Mouse (Mus musculus): ENCODE measurements at regions not wholly inside any gene's neighbourhood (a gene's known extent, or its start where the extent isn't known, plus 50 kb on each side); places are given as distances from the start of the nearest gene placed in this dataset.
A peak's percentile ranks its signal among the peaks of the same experiment; 100 is the strongest.

DNA sequence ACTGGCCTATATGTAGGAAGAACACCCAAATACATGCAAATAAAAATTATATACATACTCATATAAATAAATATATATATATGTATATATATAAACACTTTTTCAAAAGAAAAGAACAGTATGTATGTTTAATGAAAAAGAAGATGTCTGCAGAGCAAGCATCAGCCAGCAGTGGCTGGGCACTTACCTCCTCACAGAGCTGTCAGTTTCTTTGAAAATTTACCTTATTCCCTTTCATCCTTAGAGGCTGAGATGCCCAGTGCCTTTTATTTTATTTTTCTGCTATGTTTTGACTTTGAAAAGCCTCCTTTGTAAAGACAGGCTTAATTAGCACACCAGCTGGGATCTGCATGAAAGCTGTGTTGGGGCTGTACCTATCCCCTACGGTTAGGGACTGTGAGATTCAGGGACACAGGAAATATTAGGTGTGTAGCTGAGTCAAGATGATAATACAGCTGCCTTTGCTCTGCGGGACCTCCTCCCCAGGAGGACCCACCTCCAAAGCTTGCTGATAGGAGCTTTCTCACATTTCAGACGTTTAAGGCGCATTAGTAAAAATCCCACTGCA is 751.0 kb upstream of the Tbl1xr1 start:
- H3K4me1 ChIP-seq = no peaks in the 10 kb centered on the region
- H3K27me3 ChIP-seq = no peaks in the 10 kb centered on the region
- no peak overlapping the region for H3K27ac ChIP-seq
- no peak overlapping the region for H3K4me2 ChIP-seq (replicated peaks)
- no peaks in the 10 kb centered on the region for H3K36me3 ChIP-seq
- no peaks in the 10 kb centered on the region for H3K9me3 ChIP-seq (replicated peaks)
- no peak overlapping the region for H3K9ac ChIP-seq
- ATAC-seq (ENCODE audit: low FRiP score) = no peak
- WGBS = 53% methylated on average over 4 of the region's 4 CpGs
- H3K4me3 ChIP-seq = no peak overlapping the region

DNA sequence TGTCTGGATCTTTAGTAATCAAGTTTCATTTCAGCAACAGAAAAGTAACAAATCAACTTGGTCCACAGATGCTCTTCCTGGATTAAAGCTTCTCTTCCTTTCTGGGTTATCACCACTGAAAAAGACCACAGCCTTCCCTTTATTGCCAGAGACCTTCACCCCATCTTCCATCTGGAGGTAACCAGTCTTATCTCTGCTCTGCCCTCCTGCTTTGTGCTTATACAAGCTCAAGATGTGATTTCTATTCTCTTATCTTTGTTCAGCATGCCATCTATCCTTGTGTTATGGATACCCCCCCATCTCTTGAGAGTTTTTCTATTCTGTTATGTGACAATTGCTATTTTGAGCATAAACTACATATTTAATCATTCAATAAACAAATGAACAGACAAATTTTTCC is 734.5 kb upstream of the Tbl1xr1 start:
- Histone ChIP-seq H3K4me1 (no peaks in the 10 kb centered on the region), H3K27ac (no peak overlapping the region), H3K4me3 (no peak overlapping the region), H3K27me3 (no peaks in the 10 kb centered on the region), H3K9me3 (replicated peaks) (no peaks in the 10 kb centered on the region), H3K36me3 (no peaks in the 10 kb centered on the region), H3K4me2 (replicated peaks) (no peak overlapping the region), H3K9ac (no peak overlapping the region)
- ATAC-seq (ENCODE audit: low FRiP score) = no peak

DNA sequence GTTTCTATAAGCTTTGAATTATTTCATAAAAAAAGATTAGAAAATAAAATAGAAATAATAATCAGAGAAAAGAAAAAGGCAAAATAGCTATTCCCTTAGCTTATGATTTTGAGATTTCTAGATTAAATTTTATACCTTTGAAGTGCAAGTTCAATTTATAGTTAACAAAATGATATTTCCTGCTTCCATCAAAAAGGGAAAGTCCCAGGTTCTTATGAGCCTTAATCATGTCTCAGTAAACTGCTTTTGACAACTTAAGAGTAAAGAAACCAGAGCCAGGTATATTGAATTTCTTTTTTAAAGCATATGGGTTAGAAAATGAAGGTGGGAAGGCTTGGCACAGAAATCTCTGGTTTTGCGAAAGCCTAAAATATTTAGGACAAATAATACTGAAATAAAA is 733.4 kb upstream of the Tbl1xr1 start:
- Histone ChIP-seq H3K27me3 (no peaks in the 10 kb centered on the region), H3K4me2 (replicated peaks) (no peak overlapping the region), H3K4me3 (no peak overlapping the region), H3K9me3 (replicated peaks) (no peaks in the 10 kb centered on the region), H3K4me1 (no peaks in the 10 kb centered on the region), H3K36me3 (no peaks in the 10 kb centered on the region), H3K27ac (no peak overlapping the region), H3K9ac (no peak overlapping the region)
- ATAC-seq (ENCODE audit: low FRiP score) = no peak
- WGBS = 92% methylated on average over 1 of the region's 1 CpGs

DNA sequence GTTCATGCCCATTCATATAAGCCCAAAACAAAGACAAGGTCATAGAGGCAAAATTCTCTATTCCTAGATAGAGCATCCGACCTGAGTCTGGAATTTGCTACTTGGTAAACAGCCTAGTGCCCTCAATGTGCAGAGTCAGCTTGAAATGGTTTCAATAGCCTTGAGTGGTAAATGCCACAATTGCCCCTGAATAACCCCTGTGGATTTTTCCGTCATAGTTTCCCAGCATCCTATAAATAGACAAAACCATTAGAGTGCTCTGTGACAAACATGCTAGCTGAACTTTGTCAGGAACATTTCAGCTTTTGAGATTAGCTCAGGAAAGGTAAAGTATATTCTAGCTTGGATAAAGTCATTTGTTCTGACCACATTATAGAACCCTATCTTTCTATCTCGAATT is 727.0 kb upstream of the Tbl1xr1 start:
- no peak for ATAC-seq (ENCODE audit: low FRiP score)

DNA sequence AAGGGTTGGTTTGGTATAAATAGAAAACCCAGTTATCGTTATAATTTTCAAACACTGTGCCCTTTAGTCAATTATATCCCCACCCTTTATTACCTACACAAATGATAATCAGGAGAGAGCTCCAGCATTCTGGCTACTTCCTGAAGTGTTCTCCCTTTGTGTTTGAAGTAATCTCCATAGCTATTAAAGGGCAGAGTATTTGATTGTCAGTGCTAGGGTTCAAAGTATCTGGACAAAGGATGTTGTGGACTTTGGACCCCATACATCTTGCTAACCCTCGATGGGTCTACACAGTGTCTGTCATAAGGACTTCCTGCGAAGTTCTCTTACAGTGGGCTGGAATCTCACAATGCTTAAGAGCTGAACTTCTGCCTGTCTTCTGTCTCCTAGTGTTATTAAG is 720.3 kb upstream of the Tbl1xr1 start:
- Histone ChIP-seq H3K4me3 (no peak overlapping the region), H3K9me3 (replicated peaks) (no peaks in the 10 kb centered on the region), H3K27ac (no peak overlapping the region), H3K27me3 (no peaks in the 10 kb centered on the region), H3K36me3 (no peaks in the 10 kb centered on the region), H3K4me1 (no peaks in the 10 kb centered on the region), H3K9ac (no peak overlapping the region), H3K4me2 (replicated peaks) (no peak overlapping the region)
- 0 out of 2 replicates have a peak, but pooled peaks have one; percentile 27 for ATAC-seq (ENCODE audit: low FRiP score)
- WGBS = 81% methylated on average over 3 of the region's 3 CpGs

More for the DNA sequence above, 727.0 kb upstream of the Tbl1xr1 start:
- Histone ChIP-seq H3K4me2 (replicated peaks) (no peak overlapping the region), H3K27me3 (no peaks in the 10 kb centered on the region), H3K4me1 (no peaks in the 10 kb centered on the region), H3K36me3 (no peaks in the 10 kb centered on the region), H3K27ac (no peak overlapping the region), H3K9ac (no peak overlapping the region), H3K9me3 (replicated peaks) (no peaks in the 10 kb centered on the region), H3K4me3 (no peak overlapping the region)
- 80% methylated on average over 3 of the region's 3 CpGs for WGBS

DNA sequence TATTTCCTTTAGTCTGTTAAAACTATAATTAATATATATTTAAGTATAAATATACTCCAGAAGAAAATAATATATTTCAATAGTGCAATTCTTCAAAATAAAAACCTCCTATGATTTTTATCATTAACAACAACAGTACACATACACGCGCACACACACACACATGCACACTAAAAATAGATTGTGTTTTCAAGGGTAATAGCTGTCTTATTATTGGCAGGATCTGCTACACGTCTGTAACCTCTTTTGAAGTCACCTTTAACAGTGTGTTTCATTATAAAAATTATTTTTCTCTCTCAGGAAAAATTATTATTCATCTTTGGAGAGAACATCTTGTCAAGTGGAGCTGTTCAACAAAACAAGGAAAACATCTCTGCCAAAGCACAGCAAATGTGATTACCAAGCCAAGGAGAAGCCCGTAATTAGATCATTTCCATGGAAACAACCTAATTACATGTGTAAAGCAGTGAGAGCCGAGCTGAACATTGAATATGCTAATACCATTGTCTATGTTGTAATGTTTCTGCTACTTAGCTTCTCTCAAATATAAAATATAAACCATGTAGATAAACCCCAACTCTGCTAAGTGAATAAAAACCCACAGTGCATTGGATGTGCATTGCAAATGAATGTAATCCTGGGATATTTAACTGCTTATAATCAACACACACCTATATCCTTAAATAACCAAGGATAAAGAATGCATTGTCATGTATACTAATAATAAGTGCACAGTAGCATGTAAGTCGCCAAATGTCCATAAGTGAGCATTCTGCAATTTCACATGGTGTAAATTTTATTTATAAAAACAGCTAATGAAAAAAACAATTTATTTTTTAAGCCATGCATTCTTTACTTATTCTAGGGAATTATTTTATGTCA is 719.4 kb upstream of the Tbl1xr1 start:
- no peaks in the 10 kb centered on the region for H3K9me3 ChIP-seq (replicated peaks)
- H3K4me3 ChIP-seq = no peak overlapping the region
- H3K27me3 ChIP-seq = no peaks in the 10 kb centered on the region
- ATAC-seq (ENCODE audit: low FRiP score) = peak; percentile 75
- no peak overlapping the region for H3K4me2 ChIP-seq (replicated peaks)
- no peaks in the 10 kb centered on the region for H3K4me1 ChIP-seq
- WGBS = 71% methylated on average over 6 of the region's 6 CpGs
- no peaks in the 10 kb centered on the region for H3K36me3 ChIP-seq
- no peak overlapping the region for H3K27ac ChIP-seq
- no peak overlapping the region for H3K9ac ChIP-seq

DNA sequence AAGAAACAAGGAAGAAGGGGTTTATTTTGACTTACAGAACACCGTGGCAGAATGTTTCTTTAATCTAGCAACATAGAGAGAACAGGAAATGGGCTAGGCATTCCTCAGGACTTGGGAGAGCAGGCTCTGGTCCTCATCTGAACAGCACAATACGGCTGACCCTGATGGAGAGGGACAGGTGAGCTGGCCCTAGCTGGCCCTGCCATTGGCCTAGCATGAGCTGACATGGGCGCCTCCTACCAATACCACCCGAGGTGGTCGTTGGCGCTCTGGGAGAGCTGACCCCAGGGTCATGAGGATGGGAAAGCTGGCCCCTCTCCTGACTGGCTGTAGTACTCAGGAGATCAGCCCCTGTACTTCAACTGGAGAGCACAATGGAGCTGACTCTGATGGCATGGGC is 718.4 kb upstream of the Tbl1xr1 start:
- WGBS = 70% methylated on average over 6 of the region's 6 CpGs
- Histone ChIP-seq H3K4me3 (no peak overlapping the region), H3K9me3 (replicated peaks) (no peaks in the 10 kb centered on the region), H3K36me3 (no peaks in the 10 kb centered on the region), H3K27ac (no peak overlapping the region), H3K27me3 (no peaks in the 10 kb centered on the region), H3K4me2 (replicated peaks) (no peak overlapping the region), H3K9ac (no peak overlapping the region), H3K4me1 (no peaks in the 10 kb centered on the region)
- ATAC-seq (ENCODE audit: low FRiP score) = 0 out of 2 replicates have a peak, but pooled peaks have one; percentile 33

DNA sequence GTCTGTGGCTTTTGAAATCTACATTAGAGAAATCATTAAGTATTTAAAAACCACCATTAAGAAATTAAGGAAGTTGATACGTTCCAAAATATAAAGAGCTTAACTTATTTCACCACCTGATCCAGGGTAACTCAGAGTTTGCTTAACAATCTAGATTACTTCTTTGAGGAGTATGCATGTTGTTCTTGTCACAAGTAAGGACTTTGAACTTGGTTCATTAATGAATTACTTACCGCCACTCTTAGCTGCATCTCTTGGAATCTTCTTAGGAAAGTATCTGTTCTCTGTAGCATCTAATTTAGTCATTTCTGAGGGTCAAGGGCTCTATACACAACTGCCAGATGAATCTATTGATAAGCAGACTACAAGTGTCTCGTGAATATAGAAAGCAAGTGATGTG is 715.4 kb upstream of the Tbl1xr1 start:
- Histone ChIP-seq H3K27ac (no peak overlapping the region), H3K4me2 (replicated peaks) (no peak overlapping the region), H3K36me3 (no peaks in the 10 kb centered on the region), H3K4me1 (no peaks in the 10 kb centered on the region), H3K4me3 (no peak overlapping the region), H3K27me3 (no peaks in the 10 kb centered on the region), H3K9ac (no peak overlapping the region), H3K9me3 (replicated peaks) (no peaks in the 10 kb centered on the region)
- 82% methylated on average over 3 of the region's 3 CpGs for WGBS
- ATAC-seq (ENCODE audit: low FRiP score) = no peak

DNA sequence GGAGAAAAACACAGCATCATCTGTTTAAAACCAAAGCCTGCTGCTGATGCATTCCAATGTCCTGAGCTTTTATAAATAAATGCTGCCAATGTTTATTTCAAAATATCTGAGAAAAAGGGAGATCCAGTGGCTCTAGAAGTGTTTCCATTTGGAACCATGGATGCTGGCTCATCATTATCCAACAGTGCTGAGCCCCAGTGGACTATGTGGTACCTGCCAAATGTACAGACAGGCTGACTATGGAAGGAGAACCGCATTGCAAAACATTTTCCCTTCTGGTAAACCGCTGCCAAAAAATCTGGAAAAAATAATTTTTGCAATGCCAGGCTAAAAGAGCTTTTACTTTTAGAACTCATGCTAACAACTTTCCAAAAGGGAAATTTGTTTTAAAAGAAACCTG is 696.6 kb upstream of the Tbl1xr1 start:
- 89% methylated on average over 2 of the region's 2 CpGs for WGBS
- no peak overlapping the region for H3K27ac ChIP-seq
- H3K4me1 ChIP-seq = 0 out of 2 replicates have a peak, but pooled peaks cover 2% of the 10 kb centered on the region
- no peak for ATAC-seq (ENCODE audit: low FRiP score)
- H3K36me3 ChIP-seq = no peaks in the 10 kb centered on the region
- H3K9ac ChIP-seq = no peak overlapping the region
- no peak overlapping the region for H3K4me3 ChIP-seq
- H3K27me3 ChIP-seq = no peaks in the 10 kb centered on the region
- no peak overlapping the region for H3K4me2 ChIP-seq (replicated peaks)
- H3K9me3 ChIP-seq (replicated peaks) = no peaks in the 10 kb centered on the region

DNA sequence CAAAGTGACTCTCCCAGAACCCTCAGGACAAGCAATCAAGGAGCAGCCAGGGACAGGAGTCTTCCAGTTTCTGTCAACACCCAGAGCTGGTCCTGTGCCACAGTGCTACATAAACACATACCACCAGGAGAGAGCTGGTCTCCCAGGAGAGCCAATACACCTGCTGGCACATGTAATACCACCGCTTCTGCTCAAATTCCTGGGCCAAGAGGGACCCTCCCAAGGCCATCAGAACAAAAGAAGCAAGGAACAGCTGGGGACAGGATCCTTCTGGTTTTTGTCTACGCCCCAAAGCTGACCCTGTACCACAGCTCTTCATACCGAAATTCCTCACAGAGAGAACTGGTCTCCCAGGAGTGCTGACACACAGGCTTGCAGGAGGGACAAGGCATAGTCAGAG is 695.4 kb upstream of the Tbl1xr1 start:
- no peak for ATAC-seq (ENCODE audit: low FRiP score)
- Histone ChIP-seq H3K27me3 (no peaks in the 10 kb centered on the region), H3K4me2 (replicated peaks) (no peak overlapping the region), H3K9me3 (replicated peaks) (no peaks in the 10 kb centered on the region), H3K27ac (no peak overlapping the region), H3K9ac (no peak overlapping the region), H3K36me3 (no peaks in the 10 kb centered on the region), H3K4me3 (no peak overlapping the region), H3K4me1 (0 out of 2 replicates have a peak, but pooled peaks cover 2% of the 10 kb centered on the region)
- WGBS = 48% methylated on average over 3 of the region's 3 CpGs

DNA sequence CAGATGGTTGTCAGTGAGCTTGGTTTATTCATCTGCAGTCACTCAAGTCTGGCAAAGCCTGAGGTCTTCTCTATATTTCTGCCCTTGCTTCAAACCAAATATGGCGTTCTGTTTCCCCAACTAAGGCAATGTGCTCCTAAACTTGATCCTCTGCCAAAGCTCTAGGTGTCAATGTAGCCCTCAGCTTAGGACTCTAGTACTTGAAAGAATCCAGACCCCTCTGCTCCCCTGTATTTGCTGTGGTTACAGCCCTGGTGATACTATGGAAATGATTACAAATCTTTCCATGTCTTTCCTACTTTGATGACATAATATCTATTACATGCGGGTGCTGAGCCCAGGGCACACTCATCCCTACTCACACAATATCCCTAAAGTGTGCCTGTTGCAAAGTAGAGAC is 672.9 kb upstream of the Tbl1xr1 start:
- H3K27me3 ChIP-seq = no peaks in the 10 kb centered on the region
- WGBS = 87% methylated on average over 2 of the region's 2 CpGs

DNA sequence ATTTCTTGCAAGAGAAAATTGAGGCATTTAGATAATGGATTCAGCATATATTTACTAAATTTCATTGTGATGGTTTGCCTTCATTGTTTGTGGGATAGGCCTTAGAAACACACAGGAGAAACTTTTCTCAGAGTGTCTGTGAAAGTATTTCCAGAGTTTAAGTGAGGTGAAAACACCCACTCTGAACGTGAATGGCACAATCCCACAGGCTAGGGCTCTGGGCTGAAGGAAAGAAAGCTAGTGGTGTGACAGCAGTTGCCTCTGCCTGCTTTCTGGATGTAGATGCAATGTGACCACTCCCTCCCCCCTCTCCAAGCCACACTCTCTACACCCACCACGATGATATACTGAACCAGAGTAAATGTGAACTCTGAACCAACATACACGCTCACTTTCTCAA is 672.4 kb upstream of the Tbl1xr1 start:
- Histone ChIP-seq H3K27ac (no peak overlapping the region), H3K27me3 (no peaks in the 10 kb centered on the region), H3K4me1 (no peaks in the 10 kb centered on the region), H3K9me3 (replicated peaks) (no peaks in the 10 kb centered on the region), H3K4me2 (replicated peaks) (no peak overlapping the region), H3K36me3 (no peaks in the 10 kb centered on the region), H3K9ac (no peak overlapping the region), H3K4me3 (no peak overlapping the region)
- ATAC-seq (ENCODE audit: low FRiP score) = no peak
- 78% methylated on average over 3 of the region's 3 CpGs for WGBS

More for the DNA sequence above, 672.9 kb upstream of the Tbl1xr1 start:
- Histone ChIP-seq H3K36me3 (no peaks in the 10 kb centered on the region), H3K4me1 (no peaks in the 10 kb centered on the region), H3K9me3 (replicated peaks) (no peaks in the 10 kb centered on the region), H3K4me2 (replicated peaks) (no peak overlapping the region), H3K4me3 (no peak overlapping the region), H3K27ac (no peak overlapping the region), H3K9ac (no peak overlapping the region)
- no peak for ATAC-seq (ENCODE audit: low FRiP score)

DNA sequence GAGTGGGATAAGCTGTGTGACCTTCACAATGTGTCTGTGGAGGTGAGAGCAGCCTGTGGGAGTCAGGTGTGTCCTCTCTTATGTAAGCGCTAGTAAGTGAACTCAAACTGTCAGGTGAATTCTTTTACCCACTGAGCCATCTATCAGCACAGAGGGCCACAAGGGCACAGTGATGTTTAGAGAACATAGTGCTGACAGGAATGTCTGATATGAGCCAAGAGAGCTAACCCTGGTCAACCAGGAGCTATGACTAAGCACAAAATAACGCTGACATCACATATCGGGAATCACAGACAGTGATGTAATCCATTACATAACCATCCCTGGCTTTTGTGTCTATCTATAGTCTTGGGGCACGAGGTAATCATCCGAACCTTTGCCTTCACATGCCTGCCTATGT is 669.4 kb upstream of the Tbl1xr1 start:
- Histone ChIP-seq H3K27ac (no peak overlapping the region), H3K4me2 (replicated peaks) (no peak overlapping the region), H3K4me3 (no peak overlapping the region), H3K9me3 (replicated peaks) (no peaks in the 10 kb centered on the region), H3K27me3 (no peaks in the 10 kb centered on the region), H3K4me1 (no peaks in the 10 kb centered on the region), H3K9ac (no peak overlapping the region), H3K36me3 (no peaks in the 10 kb centered on the region)
- 93% methylated on average over 5 of the region's 5 CpGs for WGBS
- ATAC-seq (ENCODE audit: low FRiP score) = no peak

Data from hindbrain, embryonic 12.5 days (tissue).